Mouse (Mus musculus): ENCODE data around the gene Fbxo36.

The Fbxo36 gene

DNA sequence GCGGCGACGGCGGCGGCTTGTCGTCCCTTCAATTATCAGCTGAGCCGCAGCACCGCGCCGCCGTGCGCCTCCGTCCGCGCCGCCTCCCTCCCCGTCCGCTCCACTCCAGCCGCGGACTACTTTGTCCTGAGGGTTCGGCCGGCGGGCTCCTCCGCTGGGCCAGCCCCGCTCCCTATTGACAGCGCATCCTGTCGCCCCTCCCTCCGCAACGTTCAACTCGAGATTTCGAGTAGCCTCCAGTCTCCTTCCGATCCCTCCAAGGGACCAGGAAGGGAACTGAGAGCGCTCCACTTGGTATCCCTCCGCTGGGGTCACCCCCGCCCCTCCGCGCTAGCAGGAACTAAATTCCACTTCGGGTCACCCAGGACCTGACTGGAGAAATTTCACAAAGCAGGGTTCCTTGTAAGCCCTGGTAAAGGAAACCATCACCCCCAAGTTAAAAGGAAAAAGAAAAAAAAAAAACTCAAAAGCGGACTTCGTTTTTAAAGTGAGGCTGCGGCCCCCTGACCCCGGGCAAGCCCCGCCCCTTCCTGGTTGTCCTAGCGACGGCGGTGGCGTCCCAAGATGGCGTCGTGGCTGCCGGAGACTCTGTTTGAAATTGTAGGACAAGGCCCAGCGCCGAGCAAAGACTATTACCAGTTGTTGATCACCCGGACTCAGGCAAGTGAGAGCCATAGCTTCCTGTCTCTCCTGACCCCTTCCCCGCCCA lies at the start of gene Fbxo36:
Gene Fbxo36, plus strand, starts transcription at position 533 of the 709 bp plus-strand sequence.
- DNase-seq (ENCODE audit: low read depth), result peak; percentile 96

DNA sequence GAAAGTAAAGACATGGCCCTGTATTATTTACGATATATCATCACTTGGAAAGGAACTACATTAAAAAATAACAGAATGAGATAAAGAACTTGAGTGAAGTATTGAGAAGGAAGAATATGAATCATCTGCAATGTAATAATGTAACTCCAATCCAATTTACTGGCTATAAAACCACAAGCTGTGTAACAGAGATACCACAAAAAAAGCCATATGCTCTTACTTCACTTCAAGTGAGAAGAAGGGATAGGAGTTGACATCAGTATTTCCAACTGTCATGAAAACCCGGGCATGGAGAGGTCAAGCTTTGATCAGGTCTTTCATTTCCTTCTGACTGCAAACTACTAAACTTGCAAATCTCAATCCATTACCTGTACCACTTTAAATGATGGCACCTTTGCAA lies 48.2 kb upstream of the Fbxo36 start:
- peak; percentile 81 for DNase-seq (ENCODE audit: low read depth)

DNA sequence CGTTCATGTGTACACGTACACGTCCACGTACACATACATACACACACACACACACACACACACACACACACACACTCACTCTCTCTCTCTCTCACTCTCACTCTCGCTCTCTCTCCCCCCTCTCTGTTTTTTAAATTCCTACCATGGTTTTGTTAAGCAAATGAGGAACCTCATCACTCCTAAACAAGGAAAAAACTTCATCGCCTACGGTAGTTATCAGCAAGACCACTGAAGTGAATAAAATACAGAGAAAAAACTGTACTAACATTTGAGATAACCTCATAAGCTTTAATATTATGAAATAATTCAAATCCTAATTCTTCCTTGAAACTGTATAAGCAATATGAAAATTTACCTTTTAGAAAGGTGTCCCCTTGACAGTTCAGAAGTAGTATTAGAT lies 44.3 kb upstream of the Fbxo36 start:
- no peak for DNase-seq (ENCODE audit: low read depth)

DNA sequence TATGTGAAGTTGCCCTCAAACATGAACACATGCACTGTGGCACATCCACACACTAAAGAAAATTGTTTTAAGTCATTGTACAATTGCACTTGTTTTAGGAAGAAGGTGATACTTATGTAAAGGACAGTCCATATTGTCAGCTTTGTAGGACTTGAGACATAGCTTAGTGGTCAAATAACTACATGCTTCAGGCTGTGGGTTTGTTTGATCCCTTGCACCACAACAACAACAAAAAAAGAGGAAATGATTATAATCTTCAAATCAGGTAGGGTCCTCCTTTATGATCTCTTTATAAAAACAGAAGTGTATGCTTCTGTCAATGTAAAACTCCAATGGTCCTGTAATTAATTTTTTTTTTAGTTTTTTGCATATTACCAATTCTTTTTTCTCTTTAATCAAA lies 40.5 kb upstream of the Fbxo36 start:
- peak; percentile 46 for DNase-seq (ENCODE audit: low read depth)

DNA sequence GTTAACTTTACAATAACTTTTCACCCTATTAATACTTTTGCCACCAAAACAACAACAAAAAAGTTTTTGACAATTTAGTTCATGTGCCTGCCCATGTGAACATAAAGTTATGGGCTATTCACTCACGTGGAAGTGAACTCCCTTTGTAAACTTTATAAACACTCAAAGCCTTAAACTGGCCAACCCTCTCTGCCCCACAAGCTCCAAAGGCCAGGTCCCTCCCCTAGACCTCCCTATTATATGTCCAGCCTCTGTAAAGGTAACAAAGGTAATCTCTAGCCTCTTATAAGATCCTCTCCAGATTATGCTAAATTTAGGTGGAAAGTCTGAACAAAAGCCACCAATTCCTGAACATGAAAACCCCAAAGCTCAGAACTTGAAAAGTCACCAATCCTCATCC lies 35.9 kb upstream of the Fbxo36 start:
- DNase-seq (ENCODE audit: low read depth), result no peak

DNA sequence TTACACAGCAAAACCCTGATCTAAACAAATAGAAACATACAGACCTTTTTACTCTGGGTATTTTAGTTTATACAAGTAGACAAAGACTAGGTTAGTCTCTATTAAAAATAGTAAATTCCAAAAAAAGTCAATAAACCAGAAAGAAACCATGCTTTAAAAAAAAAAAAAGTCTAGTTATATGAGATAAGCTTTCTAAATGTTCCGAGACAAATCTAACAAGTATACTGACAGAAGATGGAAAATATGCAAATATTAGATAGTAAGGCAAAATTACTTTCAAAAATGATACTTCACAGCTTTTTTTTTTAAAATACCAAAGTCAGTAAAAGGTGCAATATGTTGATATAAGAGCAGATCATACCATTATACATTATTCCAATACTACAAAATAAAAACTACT lies 22.0 kb upstream of the Fbxo36 start:
- DNase-seq (ENCODE audit: low read depth), result no peak

DNA sequence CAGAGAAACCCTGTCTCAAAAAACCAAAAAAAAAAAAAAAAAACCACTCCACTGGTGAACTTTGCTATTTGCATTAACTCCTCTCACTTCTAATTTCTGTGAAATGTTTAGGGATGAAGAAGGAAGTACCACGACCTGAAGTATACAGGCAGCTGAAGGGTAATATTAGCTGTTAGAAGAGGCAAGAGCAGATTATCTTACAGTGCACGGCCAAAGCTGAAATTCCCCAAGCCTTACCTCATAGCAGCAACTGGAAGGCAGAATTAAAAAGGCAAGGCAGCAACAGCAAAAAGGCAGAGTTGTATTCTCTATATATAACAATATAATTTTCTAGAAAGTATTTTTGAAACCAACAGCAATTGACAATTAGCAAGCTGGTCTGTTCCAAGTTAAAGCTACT lies 14.6 kb upstream of the Fbxo36 start:
- no peak for DNase-seq (ENCODE audit: low read depth)

DNA sequence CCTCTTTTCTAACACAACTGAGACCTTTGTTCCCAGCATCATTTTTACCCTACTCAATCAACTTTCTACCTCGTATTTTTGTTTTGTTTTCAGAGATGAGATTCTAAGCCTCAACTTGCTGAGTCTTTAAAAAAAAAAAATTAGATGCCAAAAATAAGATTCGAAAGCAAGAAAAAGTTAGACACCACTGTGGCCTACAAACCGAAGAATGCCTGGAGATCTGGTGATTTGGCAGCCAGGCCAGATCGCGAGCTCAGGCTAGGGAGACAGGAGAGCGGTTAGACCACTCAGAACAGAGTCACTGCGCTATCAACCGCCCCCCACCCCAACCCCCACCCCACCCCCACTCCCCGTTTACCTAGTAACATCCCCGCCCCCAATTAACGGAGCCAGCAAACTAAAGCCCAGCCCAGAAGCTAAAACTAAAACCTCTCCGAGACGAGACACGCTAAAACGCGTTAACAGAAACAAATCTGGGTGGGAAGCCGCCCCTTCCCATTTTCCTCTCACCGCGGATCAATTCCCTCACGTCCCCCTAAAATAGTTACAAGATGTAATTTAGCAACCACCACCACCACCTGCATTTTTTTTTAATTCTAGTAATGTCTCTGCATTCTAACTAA lies 2.0 kb upstream of the Fbxo36 start:
- DNase-seq (ENCODE audit: low read depth), result peak; percentile 24

DNA sequence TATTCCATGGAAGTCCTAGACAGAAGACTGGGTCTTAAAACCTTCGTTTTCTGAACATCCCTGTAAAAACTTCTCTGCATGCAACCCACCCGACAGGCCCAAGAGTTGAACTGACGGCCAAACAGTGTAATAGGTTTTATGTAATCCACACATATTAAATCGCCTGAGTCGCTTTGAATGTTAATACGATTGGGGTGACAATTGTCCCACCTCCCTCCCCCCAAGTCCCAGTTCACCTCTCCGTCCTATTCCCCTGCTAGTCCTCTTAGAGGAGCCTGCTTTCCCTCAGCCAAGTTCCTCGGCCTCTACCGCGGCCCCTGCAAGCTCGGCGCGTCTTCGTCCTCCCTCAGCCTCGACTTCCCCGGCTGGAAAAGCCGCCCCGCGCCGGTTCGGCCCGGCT lies 1.5 kb upstream of the Fbxo36 start:
- peak; percentile 57 for DNase-seq (ENCODE audit: low read depth)

DNA sequence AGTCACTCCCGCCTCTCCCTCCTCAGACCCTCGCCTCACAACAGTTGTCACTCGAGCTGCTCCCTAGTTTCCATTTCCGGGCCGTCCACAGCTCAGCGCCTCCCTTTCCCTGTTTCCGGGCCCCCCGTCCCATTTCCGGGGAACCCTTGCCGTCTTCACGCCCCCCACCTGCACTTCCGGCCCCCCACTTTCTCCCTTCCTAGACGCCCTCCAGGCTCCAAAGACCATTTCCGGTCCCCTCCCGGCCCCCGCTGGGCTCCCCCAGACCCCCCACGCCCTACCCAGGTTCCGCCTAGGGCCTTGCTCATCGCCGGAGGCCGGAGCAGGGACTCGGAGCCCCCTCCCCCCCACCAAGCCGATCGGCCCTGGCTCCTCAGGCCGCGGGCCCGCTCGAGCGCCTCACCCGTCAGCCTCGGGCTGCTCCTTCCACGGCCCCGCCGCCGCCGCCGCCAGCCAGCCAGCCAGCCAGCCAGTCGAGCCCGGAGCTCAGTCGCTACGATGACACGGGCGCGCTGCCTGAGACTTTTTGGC lies 955 bp upstream of the Fbxo36 start:
- DNase-seq (ENCODE audit: low read depth), result peak; percentile 47

DNA sequence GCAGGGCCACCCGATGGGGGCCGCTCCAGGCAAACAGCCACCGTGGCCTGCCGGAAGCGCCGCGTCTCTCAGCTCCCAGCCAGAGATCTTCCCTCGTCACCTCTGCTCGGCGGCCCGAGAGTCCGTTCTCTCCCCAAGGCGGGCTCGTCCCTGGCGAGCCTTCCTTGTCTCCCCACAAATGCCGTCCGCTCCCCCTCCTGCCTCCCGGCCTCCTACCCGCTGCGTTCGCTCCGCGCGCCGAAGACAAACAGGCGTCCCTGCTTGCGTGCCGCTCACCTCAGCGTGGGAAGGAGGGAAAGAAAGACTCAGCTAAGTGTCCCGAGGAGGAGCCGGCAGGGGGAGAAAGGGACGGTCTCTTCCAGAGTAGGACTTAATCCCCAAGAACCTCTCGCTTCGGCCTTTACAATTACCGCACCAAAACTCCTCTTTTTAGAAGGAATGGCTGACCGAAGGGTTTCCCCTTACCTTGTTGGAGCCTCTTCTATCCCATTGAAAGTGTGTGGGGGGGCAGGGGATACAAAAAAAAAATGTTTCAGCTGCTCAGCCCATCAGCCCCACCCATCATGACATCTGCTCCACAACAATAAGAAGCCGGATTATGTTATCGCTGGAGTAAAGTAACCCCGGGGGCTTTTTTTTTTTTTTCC lies 500 bp downstream of the Fbxo36 start, which contains the start of gene Trip12:
Gene Trip12, minus strand, starts transcription at position 499 of the 647 bp plus-strand sequence.
- peak; percentile 54 for DNase-seq (ENCODE audit: low read depth)

DNA sequence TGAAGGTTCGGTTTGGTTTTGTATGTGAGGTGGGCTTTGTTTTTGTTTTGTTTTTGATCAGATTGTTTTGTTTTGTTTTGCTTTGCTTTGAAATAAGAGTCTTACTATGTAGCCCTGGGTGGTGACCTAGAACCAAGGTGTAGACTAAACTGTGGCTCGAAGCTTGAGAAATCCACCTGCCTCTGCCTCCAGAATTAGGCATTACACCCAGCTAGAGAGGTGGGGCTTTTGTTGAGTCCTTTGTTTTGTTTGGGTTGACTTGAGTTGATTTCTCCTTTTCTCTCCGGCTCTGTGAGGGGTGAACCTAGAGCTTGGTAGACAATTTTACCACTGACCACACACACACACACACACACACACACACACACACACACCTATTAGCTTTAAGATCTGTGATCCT lies 1.4 kb downstream of the Fbxo36 start:
- DNase-seq (ENCODE audit: low read depth), result no peak

DNA sequence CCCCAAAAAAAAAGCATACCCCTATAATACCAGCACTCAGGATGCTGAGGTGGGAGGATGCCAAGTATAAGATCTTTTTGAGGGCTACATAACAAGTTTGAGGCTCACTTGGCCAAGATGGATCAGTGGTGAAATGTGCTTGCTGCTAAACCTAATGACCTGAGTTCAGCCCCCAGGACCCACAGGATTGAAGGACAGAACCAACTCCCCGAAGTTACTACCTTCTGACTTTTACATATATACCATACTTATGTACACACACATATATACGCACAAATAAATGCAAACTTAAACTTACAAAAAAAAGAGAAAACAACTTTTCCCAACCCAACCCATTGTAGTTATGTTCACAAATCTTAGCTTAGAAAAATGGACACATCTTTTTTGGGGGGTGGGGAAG lies 3.7 kb downstream of the Fbxo36 start:
- no peak for DNase-seq (ENCODE audit: low read depth)

DNA sequence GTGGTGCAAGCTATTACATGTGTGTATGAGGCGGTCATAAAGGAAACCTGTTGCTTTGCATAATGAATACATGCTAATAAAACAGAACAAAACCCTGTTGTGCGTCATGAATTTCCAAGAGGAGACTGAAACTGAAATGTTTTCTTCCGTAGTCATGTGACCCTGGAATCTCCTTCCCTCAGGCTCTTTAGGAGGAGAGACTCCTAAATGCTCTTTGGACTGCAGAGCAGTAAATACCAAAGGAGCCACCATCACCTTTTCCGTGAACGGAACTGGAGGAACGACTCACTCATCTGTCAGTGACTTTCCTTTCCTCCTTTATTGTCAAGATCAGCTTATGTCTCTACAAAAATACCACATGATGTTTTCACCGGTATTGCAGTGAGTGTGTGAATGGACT lies 8.1 kb downstream of the Fbxo36 start:
- no peak for DNase-seq (ENCODE audit: low read depth)

DNA sequence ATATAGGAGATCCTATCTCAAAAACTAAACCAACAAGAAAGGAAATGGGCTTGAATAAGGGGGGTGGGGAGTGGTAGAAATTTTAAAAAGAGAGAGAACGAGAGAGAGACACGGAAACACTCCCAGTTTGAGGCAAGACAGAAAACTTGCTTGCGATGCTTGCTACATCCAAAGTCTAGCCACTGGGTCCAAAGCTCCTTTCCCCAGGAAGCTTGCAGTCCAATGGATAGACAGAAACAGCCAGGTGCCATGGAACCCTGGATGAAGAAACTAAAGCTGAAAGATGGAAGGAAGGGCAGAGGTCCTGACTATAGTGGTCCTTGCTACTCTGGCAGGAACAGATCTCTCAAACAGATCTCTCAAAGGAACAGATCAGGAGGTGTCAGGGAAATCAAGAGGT lies 8.7 kb downstream of the Fbxo36 start:
- DNase-seq (ENCODE audit: low read depth), result no peak

DNA sequence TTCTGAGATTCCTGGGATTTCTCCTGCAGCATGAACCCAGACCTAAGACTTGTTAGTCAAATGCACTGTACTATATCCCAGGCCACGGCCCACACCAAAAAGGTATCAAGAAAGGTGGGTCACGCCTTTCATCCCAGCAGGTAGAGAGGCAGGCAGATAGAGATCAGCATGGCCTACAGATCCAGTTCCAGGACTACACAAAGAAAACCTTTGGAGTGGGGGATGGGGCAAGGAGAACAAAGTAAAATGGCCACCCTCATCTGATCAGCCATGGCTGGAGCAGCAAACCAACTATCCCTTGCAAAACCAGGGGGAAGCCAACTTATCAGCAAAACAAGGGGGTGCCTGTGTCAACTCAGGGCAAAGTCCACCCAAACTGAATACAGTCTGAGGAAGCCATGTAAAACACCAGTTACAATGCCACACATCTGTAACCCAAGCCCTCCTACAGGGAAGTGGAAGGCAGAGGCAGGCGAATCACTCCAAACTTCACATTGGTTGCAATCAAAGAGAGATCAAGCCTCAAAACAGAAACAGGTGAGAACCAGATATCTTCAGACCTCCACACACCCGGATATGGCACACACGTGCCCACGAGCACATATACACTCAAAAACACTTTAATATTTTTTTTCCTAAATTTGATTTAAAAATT lies 9.3 kb downstream of the Fbxo36 start:
- DNase-seq (ENCODE audit: low read depth), result no peak

DNA sequence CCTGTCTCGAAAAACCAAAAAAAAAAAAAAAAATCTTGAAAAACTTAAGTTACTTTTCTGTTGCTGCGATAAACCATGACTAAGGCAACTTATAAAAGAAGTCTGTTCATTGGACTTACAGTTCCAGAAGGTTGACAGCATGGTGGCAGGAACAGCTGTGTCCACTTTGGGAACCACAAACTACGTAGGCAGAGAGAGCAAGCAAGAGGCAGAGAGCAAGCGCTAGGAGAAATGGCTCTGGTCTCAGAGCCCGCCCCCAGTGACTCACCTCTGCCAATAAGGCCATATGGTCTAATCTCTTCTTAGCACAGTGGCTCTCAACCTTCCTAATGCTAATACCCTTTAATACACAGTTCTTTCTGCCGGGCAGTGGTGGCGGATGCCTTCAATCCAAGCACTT lies 10.2 kb downstream of the Fbxo36 start:
- DNase-seq (ENCODE audit: low read depth), result peak; percentile 67

DNA sequence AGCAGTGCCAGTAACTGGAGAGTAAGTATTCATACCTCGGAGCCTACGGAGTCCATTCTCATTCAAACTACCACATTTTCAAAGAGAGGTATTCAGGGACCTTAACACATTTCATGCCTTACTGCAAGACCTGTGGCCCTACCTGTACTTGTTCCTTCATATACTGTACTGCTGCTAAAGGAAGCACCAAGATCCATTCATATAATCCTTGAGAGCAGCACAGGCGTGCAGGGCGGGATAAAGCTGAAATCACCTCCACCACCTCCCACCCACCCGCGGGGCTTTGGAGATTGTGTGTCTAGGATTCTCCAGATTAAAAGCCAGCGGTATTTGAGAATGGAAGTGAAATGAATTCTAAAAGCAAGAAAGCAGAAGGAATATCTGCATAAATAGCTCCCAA lies 10.8 kb downstream of the Fbxo36 start:
- no peak for DNase-seq (ENCODE audit: low read depth)

DNA sequence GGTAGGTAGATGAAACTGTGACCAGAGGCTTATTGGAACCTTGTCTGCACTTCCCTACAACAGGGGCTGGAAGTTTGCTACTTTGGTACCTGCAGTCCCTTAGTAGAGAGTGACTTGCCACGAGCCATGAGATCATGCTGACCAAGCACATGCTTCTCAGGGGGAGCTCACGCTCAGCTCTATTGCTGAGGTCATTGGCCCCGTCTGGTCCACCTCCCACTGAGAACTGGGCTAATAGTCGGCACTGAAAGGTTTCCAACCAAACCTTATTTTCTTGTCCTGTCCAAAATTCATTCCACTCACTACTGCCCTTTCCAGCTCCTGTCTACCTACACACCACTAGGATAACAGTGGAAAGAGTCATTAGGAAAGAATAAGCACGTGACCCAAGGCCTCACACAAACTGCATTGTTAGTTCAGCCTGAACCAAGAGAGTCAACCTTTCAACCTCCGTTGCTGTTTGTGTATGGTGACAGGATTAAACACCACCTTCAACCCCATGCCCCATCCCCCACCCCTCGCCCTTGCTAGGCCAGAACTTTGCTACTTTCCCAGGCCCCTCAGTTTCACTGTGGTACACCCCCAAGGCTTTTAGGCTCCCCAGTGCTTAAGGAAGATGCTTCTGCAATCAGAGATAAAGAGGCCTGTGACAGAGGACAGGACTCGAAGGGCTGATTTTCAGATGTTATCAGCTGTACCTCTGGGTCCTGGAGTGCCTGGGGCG lies 12.0 kb downstream of the Fbxo36 start:
- DNase-seq (ENCODE audit: low read depth), result no peak

DNA sequence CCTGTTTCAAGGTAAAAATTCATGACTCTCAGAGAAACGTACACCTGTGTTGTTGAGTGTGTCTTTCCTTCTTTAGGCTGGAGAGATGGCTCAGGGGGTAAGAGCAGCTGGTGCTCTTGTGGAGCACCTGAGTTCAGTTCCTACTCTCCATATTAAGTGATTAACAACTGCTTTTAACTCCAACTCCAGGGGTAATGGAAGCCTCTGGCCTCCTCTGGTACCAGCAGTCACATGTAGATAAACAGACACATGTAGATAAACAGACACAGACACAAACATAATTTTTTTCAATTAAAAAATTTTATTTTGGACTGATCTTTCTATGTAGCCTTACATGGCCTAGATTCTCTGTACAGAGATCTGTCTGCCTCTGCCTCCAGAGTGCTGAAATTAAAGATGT lies 14.1 kb downstream of the Fbxo36 start:
- no peak for DNase-seq (ENCODE audit: low read depth)

DNA sequence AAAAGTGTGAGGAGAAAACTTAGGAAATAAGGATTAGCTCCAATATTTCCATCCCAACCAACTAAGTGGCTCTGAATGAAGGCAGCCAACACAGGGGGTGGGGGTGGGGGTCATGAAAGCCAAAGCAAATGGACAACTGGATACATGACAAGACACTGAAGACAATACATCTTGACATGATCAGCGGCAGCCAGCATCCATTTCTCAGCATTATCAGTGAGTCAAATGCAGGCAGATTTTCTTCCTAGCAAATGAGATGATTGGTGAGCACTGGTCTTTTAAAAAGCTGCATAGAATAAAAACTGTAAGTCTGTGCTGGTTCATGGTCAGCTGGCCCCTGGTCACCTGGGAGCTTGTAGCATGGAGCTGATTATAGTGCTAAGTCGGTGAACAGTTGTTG lies 15.3 kb downstream of the Fbxo36 start:
- no peak for DNase-seq (ENCODE audit: low read depth)

DNA sequence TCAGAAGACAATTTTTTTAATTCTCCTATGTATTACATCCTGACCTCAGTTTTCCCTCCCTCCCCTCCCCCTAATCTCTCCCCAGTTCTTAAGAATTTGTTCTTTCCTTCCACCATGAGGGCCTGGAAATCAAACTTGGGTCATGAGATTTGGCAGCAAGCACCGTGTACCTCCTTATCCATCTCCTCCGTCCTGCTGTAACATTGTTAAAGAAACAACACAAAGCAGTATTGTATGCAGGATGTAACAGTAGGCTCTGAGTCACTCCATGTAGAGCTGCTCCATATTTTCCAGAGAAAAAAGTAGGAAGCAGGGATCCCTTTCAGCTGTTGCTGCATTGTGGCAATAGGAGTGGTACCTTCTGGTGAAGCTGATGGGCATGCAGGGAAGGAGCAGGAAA lies 16.1 kb downstream of the Fbxo36 start:
- DNase-seq (ENCODE audit: low read depth), result no peak

Measured in 416B (cell line).